Mouse (Mus musculus): ENCODE results near the gene Tex9.
"Not testable (repeated sequence)": the region's sequence is repeated elsewhere in the genome, so short reads cannot be mapped to it uniquely, and the experiment has no call there.

Gene Tex9

GRCm38 (mm10) chr9:72437822-72438701 lies 54.0 kb downstream of the Tex9 start, which contains the start of gene Mns1:
Mns1 (plus strand) TSS chr9:72438011.
- peak; percentile 88 for DNase-seq

- DNase-seq = no peak
Measured at GRCm38 (mm10) chr9:72434876-72435275, 57.1 kb downstream of the Tex9 start.

- DNase-seq = no peak
Measured at GRCm38 (mm10) chr9:72427861-72428260, 64.2 kb downstream of the Tex9 start.

- DNase-seq = no peak
Measured at GRCm38 (mm10) chr9:72425300-72425850, 66.6 kb downstream of the Tex9 start.

GRCm38 (mm10) chr9:72422753-72423152 lies 69.3 kb downstream of the Tex9 start:
- no peak for DNase-seq

- DNase-seq = no peak
Measured at GRCm38 (mm10) chr9:72422284-72422683, 69.7 kb downstream of the Tex9 start.

GRCm38 (mm10) chr9:72420490-72420889 lies 71.5 kb downstream of the Tex9 start:
- DNase-seq = no peak

- no peak for DNase-seq
Measured at GRCm38 (mm10) chr9:72418443-72418842, 73.6 kb downstream of the Tex9 start.

GRCm38 (mm10) chr9:72411746-72412145 lies 80.3 kb downstream of the Tex9 start:
- peak; percentile 25 for DNase-seq

GRCm38 (mm10) chr9:72409381-72410225 lies 82.4 kb downstream of the Tex9 start:
- DNase-seq = no peak

- peak; percentile 90 for DNase-seq
Measured at GRCm38 (mm10) chr9:72408131-72408586, 83.9 kb downstream of the Tex9 start.

GRCm38 (mm10) chr9:72405882-72406638 lies 86.0 kb downstream of the Tex9 start:
- no peak for DNase-seq

GRCm38 (mm10) chr9:72404934-72405333 lies 87.1 kb downstream of the Tex9 start:
- no peak for DNase-seq

- no peak for DNase-seq
Measured at GRCm38 (mm10) chr9:72404446-72404845, 87.6 kb downstream of the Tex9 start.

- no peak for DNase-seq
Measured at GRCm38 (mm10) chr9:72403421-72403820, 88.6 kb downstream of the Tex9 start.

- not testable (repeated sequence) for DNase-seq
Measured at GRCm38 (mm10) chr9:72401769-72402168, 90.2 kb downstream of the Tex9 start.

Data from right cerebral cortex, postnatal 4 days (tissue).